In genomic region chr13:81709805-81710204, GRCm38 (mm10) we compare ENCODE assay signal across 8 mouse cellular contexts. TPM values are rescaled to one million over a fixed set of nuclear protein-coding genes. Genes with fewer than 3 reads are reported as not detected.
DNase-seq lines count a peak whose midpoint lies in the region; ATAC-seq and TF ChIP-seq lines count a peak whose summit lies in the region.

No protein-coding gene starts in this region.

- no peak overlapping the region for H3K27ac ChIP-seq in layer of hippocampus, adult 2 months
- H3K27ac ChIP-seq in embryonic fibroblast, embryonic 13.5 days (ENCODE audit: insufficient read depth, low read length) = no peak overlapping the region
- no peak overlapping the region for H3K27ac ChIP-seq in limb, embryonic 12.5 days
- no peak overlapping the region for H3K27ac ChIP-seq in neural tube, embryonic 15.5 days (replicated peaks)

- DNase-seq in layer of hippocampus, adult 2 months (ENCODE audit: low spot score in 2 of 2) = no peak
- DNase-seq in layer of hippocampus, postnatal 10 days (ENCODE audit: low spot score in 2 of 2) = no peak
- DNase-seq in embryo, embryonic 11 days = no peak
- DNase-seq in right cerebral cortex, postnatal 4 days = no peak
- no peak for DNase-seq in frontal cortex, postnatal 10 days (ENCODE audit: low spot score in 2 of 2)

- no peak overlapping the region; the same call in 1 of the 2 replicates for H3K9ac ChIP-seq in limb, embryonic 12.5 days (replicated peaks)
- H3K9ac ChIP-seq in neural tube, embryonic 15.5 days (replicated peaks) = no peak overlapping the region

- 41% methylated on average over 4 of the region's 4 CpGs for WGBS in limb, embryonic 12.5 days
- WGBS in neural tube, embryonic 15.5 days = 36% methylated on average over 4 of the region's 4 CpGs

- no peaks in the 10 kb centered on the region for H3K27me3 ChIP-seq in limb, embryonic 12.5 days
- H3K27me3 ChIP-seq in neural tube, embryonic 15.5 days (replicated peaks) = no peaks in the 10 kb centered on the region

- H3K9me3 ChIP-seq in limb, embryonic 12.5 days = no peaks in the 10 kb centered on the region
- H3K9me3 ChIP-seq in neural tube, embryonic 15.5 days (replicated peaks) = no peaks in the 10 kb centered on the region

- no peaks in the 10 kb centered on the region for H3K36me3 ChIP-seq in limb, embryonic 12.5 days
- no peaks in the 10 kb centered on the region for H3K36me3 ChIP-seq in neural tube, embryonic 15.5 days

- ATAC-seq in limb, embryonic 12.5 days (ENCODE audit: insufficient number of reproducible peaks, insufficient read depth, low FRiP score, low TSS enrichment, low read depth) = no peak
- no peak for ATAC-seq in neural tube, embryonic 15.5 days (ENCODE audit: low FRiP score)

- TF ChIP-seq POLR2A in embryonic fibroblast, embryonic 13.5 days (IDR thresholded peaks at IDR 0.05; ENCODE audit: low read depth, low read length) = no peak

- H3K4me3 ChIP-seq in layer of hippocampus, adult 2 months = peak overlapping the region; percentile 97
- peak overlapping the region; percentile 72; the same call in 1 of the 2 replicates for H3K4me3 ChIP-seq in embryonic fibroblast, embryonic 13.5 days (ENCODE audit: insufficient read depth, low read length)
- peak overlapping the region; percentile 73 for H3K4me3 ChIP-seq in limb, embryonic 12.5 days (replicated peaks)
- H3K4me3 ChIP-seq in neural tube, embryonic 15.5 days (replicated peaks) = peak overlapping the region; percentile 96

- TF ChIP-seq CTCF in layer of hippocampus, adult 2 months (conservative IDR thresholded peaks at IDR 0.05) = no peak
- TF ChIP-seq CTCF in embryonic fibroblast, embryonic 13.5 days (IDR thresholded peaks at IDR 0.05; ENCODE audit: borderline replicate concordance, insufficient read depth, low read length) = no peak

- peak overlapping the region; percentile 96 for H3K4me2 ChIP-seq in limb, embryonic 12.5 days
- H3K4me2 ChIP-seq in neural tube, embryonic 15.5 days = peak overlapping the region; percentile 89

- no peaks in the 10 kb centered on the region; the same call in 1 of the 2 replicates for H3K4me1 ChIP-seq in embryonic fibroblast, embryonic 13.5 days (ENCODE audit: control insufficient read depth, insufficient read depth, low read length)
- peaks cover 5% of the 10 kb centered on the region for H3K4me1 ChIP-seq in limb, embryonic 12.5 days (replicated peaks)
- H3K4me1 ChIP-seq in neural tube, embryonic 15.5 days = peaks cover 25% of the 10 kb centered on the region

RNA-seq across cellular contexts. Expression of gene Polr3g, which starts 1.0 kb away (rescaled TPM):
- total RNA-seq in layer of hippocampus, adult 2 months (2021) = 1 to 10 TPM; 4.1 to 5.4 TPM
- 1 to 10 TPM; 3.0 to 3.8 TPM for total RNA-seq in layer of hippocampus, postnatal 10 days (2021)
- 4.8 and 6.6 TPM in 2 replicates for polyA plus RNA-seq in embryonic fibroblast, embryonic 13.5 days (2011; ENCODE audit: insufficient read length, low read depth, missing spikeins)
- 14.6 and 14.8 TPM in 2 replicates for polyA plus RNA-seq in limb, embryonic 12.5 days (2016; fragmentation: Nextera tagmentation; extraction: Ambion mirVana)
- polyA plus RNA-seq in neural tube, embryonic 15.5 days (2015; fragmentation: Nextera tagmentation; extraction: Ambion mirVana) = 8.2 and 8.9 TPM in 2 replicates

RNA-seq across cellular contexts. Expression of gene Mblac2, which starts 1.3 kb away (rescaled TPM):
- 10 to 100 TPM; 20.2 to 21.6 TPM for total RNA-seq in layer of hippocampus, adult 2 months (2021)
- total RNA-seq in layer of hippocampus, postnatal 10 days (2021) = 10 to 100 TPM; 34.3 to 36.5 TPM
- polyA plus RNA-seq in embryonic fibroblast, embryonic 13.5 days (2011; ENCODE audit: insufficient read length, low read depth, missing spikeins) = 3.0 and 3.2 TPM in 2 replicates
- polyA plus RNA-seq in limb, embryonic 12.5 days (2016; fragmentation: Nextera tagmentation; extraction: Ambion mirVana) = 4.7 and 5.2 TPM in 2 replicates
- polyA plus RNA-seq in neural tube, embryonic 15.5 days (2015; fragmentation: Nextera tagmentation; extraction: Ambion mirVana) = 64.8 and 65.6 TPM in 2 replicates

RNA-seq across cellular contexts. Expression of gene Lysmd3, which starts 52.3 kb away (rescaled TPM):
- 10 to 100 TPM; 12.5 to 13.1 TPM for total RNA-seq in layer of hippocampus, adult 2 months (2021)
- 10 to 100 TPM in 1 of 2 experiments, 1 to 10 TPM in 1; 8.7 to 13.1 TPM for total RNA-seq in layer of hippocampus, postnatal 10 days (2021)
- polyA plus RNA-seq in embryonic fibroblast, embryonic 13.5 days (2011; ENCODE audit: insufficient read length, low read depth, missing spikeins) = 23.0 and 28.9 TPM in 2 replicates
- polyA plus RNA-seq in limb, embryonic 12.5 days (2016; fragmentation: Nextera tagmentation; extraction: Ambion mirVana) = 24.5 and 26.8 TPM in 2 replicates
- 17.6 and 18.5 TPM in 2 replicates for polyA plus RNA-seq in neural tube, embryonic 15.5 days (2015; fragmentation: Nextera tagmentation; extraction: Ambion mirVana)

Comparison
In these comparisons a context has a peak if more than half of its experiments do, and no peak if none do; other contexts are left out.
1. RNA of gene Mblac2, which starts 1.3 kb away (polyA plus RNA-seq): 64.8 to 65.6 TPM in neural tube, embryonic 15.5 days; 4.7 to 5.2 TPM in limb, embryonic 12.5 days and 3.0 to 3.2 TPM in embryonic fibroblast, embryonic 13.5 days; every median in the first group is over 10 times any median in the second.
2. Peak in every context shown above with its lines, with median percentiles within 50 percentile points of each other: H3K4me3 ChIP-seq.